Mouse (Mus musculus): ENCODE results near the gene Aatf. TPM values are rescaled to one million over a fixed set of nuclear protein-coding genes. Genes with fewer than 3 reads are reported as not detected.

Gene Aatf
- polyA plus RNA-seq, 1 experiment = 14.6 TPM

- no peak for DNase-seq (ENCODE audit: low read depth)
- TF ChIP-seq POLR2A (IDR thresholded peaks at IDR 0.05; ENCODE audit: borderline replicate concordance, extremely low read depth, insufficient read depth, insufficient read length, poor library complexity, severe bottlenecking) = no peak
- TF ChIP-seq CTCF (IDR thresholded peaks at IDR 0.05; ENCODE audit: borderline replicate concordance, extremely low read depth, insufficient read depth, insufficient read length) = no peak
These were observed 13.9 kb upstream of the Aatf start for GRCm38 (mm10) chr11:84526976-84527860.

- DNase-seq (ENCODE audit: low read depth) = no peak
- TF ChIP-seq CTCF (IDR thresholded peaks at IDR 0.05; ENCODE audit: borderline replicate concordance, extremely low read depth, insufficient read depth, insufficient read length) (no peak), POLR2A (IDR thresholded peaks at IDR 0.05; ENCODE audit: borderline replicate concordance, extremely low read depth, insufficient read depth, insufficient read length, poor library complexity, severe bottlenecking) (no peak)
These were observed 13.1 kb upstream of the Aatf start for GRCm38 (mm10) chr11:84526451-84526850.

GRCm38 (mm10) chr11:84525421-84526274 is 12.3 kb upstream of the Aatf start, which contains the start of gene Lhx1:
TSS of gene Lhx1 (minus strand) at chr11:84525535.
- TF ChIP-seq CTCF (IDR thresholded peaks at IDR 0.05; ENCODE audit: borderline replicate concordance, extremely low read depth, insufficient read depth, insufficient read length) (0 out of 2 replicates have a peak, but pooled peaks have one; percentile 12), POLR2A (IDR thresholded peaks at IDR 0.05; ENCODE audit: borderline replicate concordance, extremely low read depth, insufficient read depth, insufficient read length, poor library complexity, severe bottlenecking) (peak; percentile 52; the same call in 1 of the 2 replicates)
- peak; percentile 94 for DNase-seq (ENCODE audit: low read depth)

GRCm38 (mm10) chr11:84524511-84525270 is 11.4 kb upstream of the Aatf start:
- DNase-seq (ENCODE audit: low read depth) = no peak
- TF ChIP-seq POLR2A (IDR thresholded peaks at IDR 0.05; ENCODE audit: borderline replicate concordance, extremely low read depth, insufficient read depth, insufficient read length, poor library complexity, severe bottlenecking) (no peak), CTCF (IDR thresholded peaks at IDR 0.05; ENCODE audit: borderline replicate concordance, extremely low read depth, insufficient read depth, insufficient read length) (no peak)

- no peak for TF ChIP-seq POLR2A (IDR thresholded peaks at IDR 0.05; ENCODE audit: borderline replicate concordance, extremely low read depth, insufficient read depth, insufficient read length, poor library complexity, severe bottlenecking)
- TF ChIP-seq CTCF (IDR thresholded peaks at IDR 0.05; ENCODE audit: borderline replicate concordance, extremely low read depth, insufficient read depth, insufficient read length) = no peak
- DNase-seq (ENCODE audit: low read depth) = peak; percentile 51
These were observed 10.7 kb upstream of the Aatf start for GRCm38 (mm10) chr11:84523841-84524510.

GRCm38 (mm10) chr11:84523321-84523831 is 10.1 kb upstream of the Aatf start:
- TF ChIP-seq CTCF (IDR thresholded peaks at IDR 0.05; ENCODE audit: borderline replicate concordance, extremely low read depth, insufficient read depth, insufficient read length) = no peak
- no peak for TF ChIP-seq POLR2A (IDR thresholded peaks at IDR 0.05; ENCODE audit: borderline replicate concordance, extremely low read depth, insufficient read depth, insufficient read length, poor library complexity, severe bottlenecking)
- DNase-seq (ENCODE audit: low read depth) = peak; percentile 48

- DNase-seq (ENCODE audit: low read depth) = peak; percentile 71
- no peak for TF ChIP-seq CTCF (IDR thresholded peaks at IDR 0.05; ENCODE audit: borderline replicate concordance, extremely low read depth, insufficient read depth, insufficient read length)
- no peak for TF ChIP-seq POLR2A (IDR thresholded peaks at IDR 0.05; ENCODE audit: borderline replicate concordance, extremely low read depth, insufficient read depth, insufficient read length, poor library complexity, severe bottlenecking)
These were observed 9.4 kb upstream of the Aatf start for GRCm38 (mm10) chr11:84522577-84523320.

- no peak for TF ChIP-seq POLR2A (IDR thresholded peaks at IDR 0.05; ENCODE audit: borderline replicate concordance, extremely low read depth, insufficient read depth, insufficient read length, poor library complexity, severe bottlenecking)
- no peak for TF ChIP-seq CTCF (IDR thresholded peaks at IDR 0.05; ENCODE audit: borderline replicate concordance, extremely low read depth, insufficient read depth, insufficient read length)
- DNase-seq (ENCODE audit: low read depth) = no peak
These were observed 8.5 kb upstream of the Aatf start for GRCm38 (mm10) chr11:84521751-84522299.

GRCm38 (mm10) chr11:84521071-84521390 is 7.7 kb upstream of the Aatf start:
- DNase-seq (ENCODE audit: low read depth) = no peak
- no peak for TF ChIP-seq CTCF (IDR thresholded peaks at IDR 0.05; ENCODE audit: borderline replicate concordance, extremely low read depth, insufficient read depth, insufficient read length)
- TF ChIP-seq POLR2A (IDR thresholded peaks at IDR 0.05; ENCODE audit: borderline replicate concordance, extremely low read depth, insufficient read depth, insufficient read length, poor library complexity, severe bottlenecking) = no peak

Measured in brain, embryonic 14.5 days (tissue).